Mouse (Mus musculus) mesoderm, embryonic 11.5 days (tissue): ENCODE measurements around the gene Acbd7.

Source experiments
- DNase-seq: peaks from one replicate; pipeline ENCODE4 v3.0.0-alpha.2; 2012; ENCODE audit warnings: low read depth, low spot score

Acbd7 gene

DNA sequence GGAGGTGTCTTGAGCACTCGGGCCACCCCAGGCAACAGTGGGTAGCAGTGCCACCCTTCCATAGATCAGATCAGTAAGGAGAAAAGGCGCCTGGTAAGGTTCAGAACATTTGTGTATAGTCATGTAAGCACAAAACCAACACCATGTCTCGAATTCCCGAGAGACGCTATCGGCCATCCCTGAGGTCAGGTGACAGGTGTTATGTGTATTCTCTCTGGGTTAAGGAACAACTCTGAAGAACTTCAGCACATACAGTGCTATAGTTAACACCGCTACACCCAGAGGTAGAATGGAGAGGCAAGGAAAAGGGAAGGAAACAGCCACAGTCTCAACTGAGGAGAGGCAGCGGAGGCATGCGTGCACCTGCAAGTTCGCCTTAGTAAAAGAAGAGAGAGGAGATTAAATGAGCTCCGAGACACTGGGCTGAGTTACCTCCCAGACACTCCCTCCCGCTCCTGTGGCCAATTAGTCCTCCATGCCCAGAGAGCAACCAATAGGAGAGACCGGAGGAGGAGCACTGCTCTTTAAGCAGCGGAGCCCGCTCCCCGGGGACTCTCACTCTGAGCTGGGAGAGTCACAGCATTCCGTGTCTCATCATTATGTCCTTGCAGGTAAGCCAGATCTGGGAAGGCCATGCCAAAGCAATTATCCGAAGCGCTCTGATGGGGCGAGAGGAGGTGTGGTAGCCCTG lies at the start of gene Acbd7:
Acbd7 (plus strand) TSS at position 558 of the 691 bp plus-strand sequence.
- peak; percentile 61 for DNase-seq

DNA sequence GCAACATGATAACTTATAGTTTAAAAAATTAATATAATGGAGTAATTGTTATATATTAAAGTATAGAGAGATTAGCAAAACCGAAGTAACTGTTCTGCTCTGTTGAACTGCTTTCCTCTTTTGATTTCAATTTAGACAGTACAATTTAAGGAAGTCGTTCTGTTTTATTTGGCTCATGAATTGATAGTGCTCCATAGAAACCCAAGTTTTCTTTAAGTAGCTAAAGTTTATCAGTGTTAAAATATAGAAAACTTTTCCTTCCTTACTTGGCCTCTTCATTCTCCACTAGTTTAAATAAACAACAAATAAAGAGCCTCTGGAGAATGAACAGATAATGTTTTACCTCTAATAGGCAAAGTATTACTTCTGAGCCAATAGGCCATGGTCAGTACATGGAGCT lies 49.7 kb upstream of the Acbd7 start:
- DNase-seq, result no peak

DNA sequence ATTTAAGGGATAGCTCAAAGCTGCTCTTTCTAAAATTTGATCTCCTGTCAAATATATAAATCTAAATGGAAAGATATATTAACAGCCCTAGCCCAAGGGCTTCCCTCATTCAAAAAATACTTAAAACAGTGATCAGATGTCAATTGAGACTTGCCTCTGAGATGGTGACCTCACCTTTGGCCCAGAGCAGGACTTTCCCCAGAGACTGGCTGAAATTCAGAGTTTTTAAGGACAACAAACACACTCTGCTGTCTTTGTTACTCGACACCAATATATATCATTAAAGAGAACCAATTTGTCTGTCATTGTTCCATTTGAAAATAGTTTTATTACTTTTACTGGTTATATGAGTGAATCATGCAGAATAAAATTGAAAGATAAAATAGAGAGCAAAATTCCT lies 46.4 kb upstream of the Acbd7 start:
- DNase-seq, result no peak

DNA sequence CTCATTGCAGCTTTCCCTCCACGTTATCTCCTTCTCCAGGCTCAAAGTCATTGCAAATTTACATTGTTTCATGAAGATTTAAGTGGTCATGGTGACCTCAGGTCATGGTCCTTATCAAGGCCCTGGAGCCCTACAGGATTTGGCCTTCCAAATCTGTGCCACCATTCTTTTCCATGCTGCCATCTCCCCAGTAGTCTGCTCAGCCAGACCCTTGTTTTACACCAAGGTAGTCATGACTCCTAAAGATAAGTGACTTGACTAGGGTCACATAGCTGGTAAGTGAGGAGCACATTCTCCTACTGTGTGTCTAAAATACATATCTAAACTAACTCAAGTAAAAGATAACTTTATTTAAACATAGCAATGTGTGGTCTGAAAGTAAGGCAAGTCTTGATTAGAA lies 43.8 kb upstream of the Acbd7 start:
- DNase-seq, result no peak

DNA sequence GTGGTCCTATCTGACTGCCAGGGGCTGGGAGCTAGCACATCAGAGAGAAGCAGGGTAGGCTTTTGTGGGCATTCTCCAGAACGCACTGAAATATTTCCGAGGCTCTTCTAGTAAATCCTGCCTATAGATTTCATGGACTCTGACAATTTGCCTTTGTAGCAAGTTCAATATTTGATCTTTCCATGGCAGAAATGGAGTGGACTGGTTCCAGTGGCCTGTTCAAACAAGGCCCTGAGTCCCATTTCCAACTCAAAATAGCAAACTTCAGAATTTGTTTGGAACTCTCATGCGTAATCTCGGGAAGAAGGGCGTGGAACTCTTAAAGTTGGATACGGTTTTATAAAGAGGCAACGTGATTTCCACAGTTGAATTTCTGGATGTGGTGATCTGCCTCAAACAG lies 40.1 kb upstream of the Acbd7 start:
- no peak for DNase-seq

DNA sequence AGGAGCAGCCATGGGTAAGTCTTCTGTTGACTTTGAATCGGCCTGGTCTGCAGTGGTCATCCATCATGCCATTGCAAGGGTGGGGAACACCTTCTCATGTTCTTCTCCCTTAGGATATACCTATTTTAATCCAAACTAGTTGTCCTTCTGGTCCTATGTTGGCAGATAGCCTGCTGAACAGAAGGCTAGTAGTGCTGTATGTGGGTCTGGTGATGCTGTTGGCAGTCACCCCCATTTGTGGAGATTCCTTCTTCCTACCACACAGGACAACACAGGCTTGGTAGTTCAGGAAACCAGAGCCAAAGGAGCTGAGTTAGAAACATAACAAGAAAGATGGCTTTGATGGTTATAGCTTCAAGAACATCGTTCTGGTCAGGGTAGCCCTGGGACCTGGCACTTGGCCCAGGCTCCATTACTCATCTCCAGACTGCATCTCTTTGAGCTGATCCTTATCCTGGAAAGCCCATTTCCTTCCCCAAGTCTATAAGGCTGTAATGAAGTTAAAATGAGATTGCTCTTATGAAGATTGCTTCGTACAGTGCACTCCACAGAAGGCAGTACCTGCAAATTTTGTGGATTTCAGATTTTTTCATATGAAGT lies 30.4 kb upstream of the Acbd7 start:
- DNase-seq, result no peak

DNA sequence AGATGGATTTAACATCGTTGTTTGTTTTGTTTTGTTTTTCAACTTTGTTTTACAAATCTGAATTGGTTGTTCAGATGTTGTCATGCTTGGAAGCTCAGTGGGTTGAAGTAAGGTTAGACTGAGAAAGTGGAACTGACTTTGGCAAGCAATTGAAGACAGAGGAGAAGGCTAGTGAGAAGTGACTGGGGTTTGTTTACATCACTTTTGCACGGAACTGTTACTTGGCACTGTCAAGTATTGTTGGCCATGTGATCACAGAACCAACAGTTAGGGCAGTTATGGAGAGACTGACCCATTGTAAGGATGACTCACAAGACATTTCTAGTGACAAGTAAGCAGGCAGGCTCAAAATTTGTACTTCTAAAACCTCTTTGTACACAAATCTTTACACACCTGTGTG lies 12.8 kb upstream of the Acbd7 start:
- DNase-seq, result no peak

DNA sequence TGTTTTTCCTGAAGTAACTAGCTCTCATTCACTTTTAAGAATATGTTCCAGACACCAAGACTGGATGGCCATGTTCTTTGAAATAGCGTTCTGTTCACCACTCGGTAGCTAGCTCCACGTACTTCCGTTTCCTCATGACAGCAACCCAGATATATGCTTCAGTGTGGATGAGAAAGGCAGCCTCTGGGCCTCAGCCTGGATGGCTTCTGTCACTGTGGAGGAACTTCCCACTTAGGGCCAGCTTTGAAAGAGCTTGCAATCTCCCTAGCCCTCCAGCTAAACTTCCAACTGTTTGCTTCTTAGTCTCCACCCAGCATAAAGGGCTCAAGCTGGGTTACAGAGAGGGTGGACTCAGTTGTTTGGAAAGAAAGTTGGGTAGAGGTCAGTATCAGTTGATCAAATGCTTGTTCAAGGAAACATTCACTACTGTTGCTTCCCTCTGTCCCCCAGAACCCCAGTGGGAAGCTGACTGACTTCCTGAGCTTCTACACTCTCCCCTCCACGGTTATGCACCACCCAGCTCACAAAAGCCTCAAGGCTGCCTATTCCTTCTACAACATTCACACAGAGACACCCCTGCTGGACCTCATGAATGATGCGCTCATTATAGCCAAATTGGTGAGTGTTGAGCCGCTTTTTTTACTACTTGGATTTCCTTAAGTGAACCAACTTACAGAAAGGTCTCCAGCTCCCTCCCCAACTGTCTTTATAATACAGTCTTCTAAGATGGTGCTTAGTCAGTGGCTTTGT lies 11.4 kb upstream of the Acbd7 start:
- DNase-seq, result no peak

DNA sequence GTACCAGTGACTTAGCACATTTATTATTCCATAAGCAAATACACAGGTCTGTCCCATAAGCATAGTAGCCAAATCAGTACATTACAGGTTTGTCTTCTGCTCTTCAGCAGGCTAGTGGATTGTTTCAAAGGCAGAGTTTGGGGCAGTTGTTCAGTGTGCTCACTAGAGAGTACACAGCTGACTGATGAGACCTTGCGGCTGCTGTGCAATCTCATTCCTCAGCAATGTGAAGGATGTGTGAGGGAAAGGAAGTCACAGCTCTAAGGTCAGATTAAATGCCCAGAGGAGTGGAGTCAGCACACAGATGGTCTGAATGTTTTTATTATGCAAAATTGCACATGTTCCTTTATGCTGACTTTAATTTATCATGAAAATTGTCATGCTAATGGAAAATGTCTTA lies 9.4 kb upstream of the Acbd7 start:
- DNase-seq, result no peak

DNA sequence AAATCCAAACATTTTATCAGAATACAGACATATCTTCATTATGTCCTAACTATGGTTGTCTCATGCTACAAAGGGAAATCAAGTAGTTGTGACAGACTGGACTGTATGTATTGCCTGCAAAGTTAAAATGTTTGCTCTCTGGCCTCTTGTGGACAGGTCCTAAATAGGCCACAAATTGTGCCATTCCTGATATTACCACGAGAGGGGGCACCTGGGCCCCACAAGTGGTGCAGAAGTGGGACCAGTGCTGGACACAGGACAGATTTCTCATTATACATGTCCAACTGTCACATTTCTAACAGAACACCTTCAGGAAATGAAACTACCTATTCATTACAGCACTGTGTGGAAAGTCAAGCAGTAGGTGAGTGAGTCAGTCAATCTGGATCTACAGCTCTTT lies 8.6 kb upstream of the Acbd7 start:
- DNase-seq, result peak; percentile 54

DNA sequence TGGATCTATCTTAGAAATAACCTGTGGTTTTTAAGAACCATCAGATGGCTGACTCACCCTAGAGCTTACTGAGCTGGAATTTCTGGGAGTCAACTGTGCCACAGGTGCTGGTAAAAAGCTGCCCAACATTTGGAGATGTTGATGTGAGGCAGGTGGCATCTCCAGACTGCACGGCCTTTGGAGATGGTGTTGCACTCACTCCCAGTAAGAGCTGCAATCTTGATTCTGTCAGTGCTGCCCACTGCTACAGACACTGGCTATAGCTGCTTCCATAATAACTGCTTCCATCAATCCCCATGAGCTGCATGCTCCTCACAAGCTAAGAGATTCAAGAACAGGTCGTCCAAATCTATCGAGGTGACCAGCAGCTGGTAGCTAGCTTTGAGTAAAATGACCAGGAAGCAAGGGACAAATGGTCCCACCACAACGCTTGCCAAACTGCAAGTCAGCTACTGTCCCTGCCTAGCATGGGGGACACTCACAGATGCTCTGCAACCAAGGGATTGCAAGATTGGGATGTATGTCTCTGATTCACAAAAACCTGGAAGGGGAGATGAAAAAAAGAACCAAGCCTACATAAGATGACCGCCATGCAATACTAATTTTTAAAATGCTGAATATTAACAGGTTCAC lies 4.8 kb upstream of the Acbd7 start:
- no peak for DNase-seq

DNA sequence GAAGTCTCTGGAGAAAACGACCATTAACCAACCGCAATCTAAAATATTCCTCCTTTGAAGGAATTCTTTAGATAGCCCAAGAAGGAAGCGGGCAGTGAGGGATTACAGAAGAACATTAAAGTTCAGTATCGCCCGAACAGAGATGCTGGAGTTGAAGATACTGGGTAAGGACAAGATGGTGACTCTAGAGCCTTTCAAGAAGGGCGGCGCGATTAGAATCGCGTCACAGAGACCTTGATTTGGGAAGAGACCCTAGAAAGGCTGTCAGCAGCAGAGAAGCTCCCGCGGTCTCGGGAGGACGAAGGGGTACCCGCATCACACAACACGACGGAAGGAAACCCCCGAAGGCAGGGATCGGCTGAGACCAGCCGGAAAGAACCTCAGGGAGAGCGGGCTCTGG lies 3.9 kb upstream of the Acbd7 start:
- no peak for DNase-seq

DNA sequence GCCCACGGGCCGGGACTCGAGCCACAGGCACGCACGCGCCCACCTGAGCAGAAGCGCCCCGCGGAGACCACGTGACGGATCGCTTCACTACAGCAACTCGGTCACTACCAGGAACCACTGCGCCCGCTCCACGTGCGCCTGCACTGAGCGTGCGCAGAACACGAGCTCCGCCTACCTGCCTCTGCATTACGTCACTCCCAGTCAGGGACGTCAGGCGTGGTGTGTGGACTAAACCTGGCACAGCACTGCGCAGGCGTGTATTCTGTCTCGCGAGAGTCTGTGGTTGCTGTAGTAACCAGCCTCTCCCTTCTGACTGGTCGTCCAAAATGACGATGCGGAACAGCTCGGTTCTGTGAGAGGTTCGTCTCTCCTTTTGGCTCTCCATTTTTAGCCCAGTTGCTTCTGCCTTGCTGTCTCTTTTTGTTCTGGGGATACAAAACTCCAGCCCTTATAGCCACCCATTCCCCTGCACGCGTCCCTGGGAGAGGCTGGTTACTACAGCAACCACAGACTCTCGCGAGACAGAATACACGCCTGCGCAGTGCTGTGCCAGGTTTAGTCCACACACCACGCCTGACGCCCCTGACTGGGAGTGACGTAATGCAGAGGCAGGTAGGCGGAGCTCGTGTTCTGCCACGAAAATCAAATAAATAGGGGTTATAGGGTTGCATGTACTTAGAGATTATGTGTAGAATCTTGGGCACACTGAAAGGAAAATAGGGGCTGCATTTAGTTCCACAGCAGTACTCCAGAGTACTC lies 3.3 kb upstream of the Acbd7 start, which contains the start of gene Rpp38:
Rpp38 (minus strand) TSS at position 160 of the 759 bp plus-strand sequence.
- DNase-seq, result peak; percentile 98

DNA sequence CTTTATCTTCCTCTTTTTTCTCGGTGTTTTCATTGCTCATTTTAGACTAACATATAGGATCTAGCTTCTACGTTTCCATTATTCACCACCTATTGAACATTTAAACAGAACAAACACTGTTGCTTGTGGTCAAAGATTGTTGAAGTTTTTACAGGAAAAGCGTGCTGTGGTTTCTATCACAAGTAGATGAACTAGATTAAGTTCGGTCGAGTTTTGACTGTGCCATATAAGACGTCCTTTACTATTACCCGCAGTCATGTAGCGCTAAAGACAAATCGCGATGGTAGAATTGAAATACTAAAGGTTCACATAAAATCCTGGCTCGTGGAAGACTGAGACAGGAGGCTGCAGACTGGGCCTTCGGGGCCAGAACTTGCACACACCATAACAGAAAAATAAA lies 2.2 kb upstream of the Acbd7 start:
- DNase-seq, result no peak

DNA sequence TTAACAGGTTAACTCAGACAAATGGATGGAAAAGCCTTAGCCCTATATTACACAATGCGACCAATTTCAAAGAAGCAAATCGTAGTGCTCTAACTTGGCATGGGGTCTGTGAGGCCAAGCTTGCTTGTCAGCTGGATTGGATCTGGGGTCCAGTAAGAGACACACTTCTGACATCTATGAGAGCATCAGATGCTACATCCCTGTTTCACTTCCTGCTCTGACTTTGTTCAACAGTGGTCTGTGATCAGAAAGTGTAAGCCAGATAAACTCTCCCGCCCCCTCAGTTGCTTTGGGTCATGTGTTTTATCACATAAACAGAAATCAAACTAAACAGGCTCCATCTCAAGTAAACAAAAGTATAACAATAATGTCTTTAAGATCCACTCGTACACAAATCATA lies 12.5 kb downstream of the Acbd7 start:
- DNase-seq, result no peak

DNA sequence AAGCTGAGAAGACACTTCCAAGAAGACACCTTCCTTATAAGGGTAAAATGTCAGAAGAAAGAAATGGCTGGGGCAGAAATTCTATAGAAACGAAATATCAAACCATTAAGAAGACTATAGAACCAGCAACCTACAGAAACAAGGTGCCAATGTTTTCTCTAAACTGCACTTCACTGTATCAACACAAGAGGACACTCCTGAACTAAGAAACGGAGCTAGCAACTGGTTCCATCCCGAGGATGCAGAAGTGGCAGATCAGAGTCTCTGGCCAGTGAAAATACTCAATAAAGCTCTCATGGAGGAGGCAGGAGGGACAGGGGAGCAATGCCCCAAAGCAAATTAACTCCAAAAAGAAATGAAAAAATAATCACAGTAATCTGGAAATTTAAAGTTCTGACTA lies 13.0 kb downstream of the Acbd7 start:
- DNase-seq, result peak; percentile 34

DNA sequence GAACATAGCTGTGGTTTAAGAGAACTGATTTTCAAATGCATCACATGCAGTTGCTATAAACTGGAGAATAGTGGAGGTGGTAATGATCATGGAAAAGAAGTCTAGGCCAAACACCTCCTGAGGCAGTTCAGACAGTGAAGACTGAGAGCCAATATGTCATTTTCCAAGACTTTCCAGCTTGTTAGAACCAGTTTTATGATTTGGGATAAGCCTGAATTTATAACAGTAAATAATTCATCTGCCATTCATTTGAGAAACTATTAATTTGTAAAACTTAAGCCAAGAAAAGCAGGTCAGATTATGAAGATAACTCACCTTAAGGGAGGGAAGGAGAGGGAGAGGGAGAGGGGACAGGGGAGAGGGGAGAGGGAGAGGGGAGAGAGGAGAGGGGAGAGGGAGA lies 17.2 kb downstream of the Acbd7 start:
- DNase-seq, result no peak

DNA sequence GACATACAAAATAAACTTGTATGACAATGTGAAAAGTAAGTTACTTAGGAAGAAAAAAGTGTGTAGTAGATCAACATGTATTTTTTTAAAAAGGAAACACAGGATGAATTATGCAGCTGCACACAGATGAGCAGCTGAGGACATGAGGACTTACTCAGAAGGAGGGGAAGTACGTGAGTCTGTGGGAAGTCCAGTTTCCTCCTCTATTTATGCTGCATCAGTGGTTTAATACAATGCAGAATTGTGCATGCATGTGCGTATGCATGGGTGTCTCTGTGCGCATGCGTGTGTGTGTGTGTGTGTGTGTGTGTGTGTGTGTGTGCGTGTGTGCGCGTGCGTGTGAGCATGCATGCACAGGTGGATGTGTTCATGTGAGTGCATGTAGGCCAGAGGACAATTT lies 19.8 kb downstream of the Acbd7 start:
- DNase-seq, result no peak

DNA sequence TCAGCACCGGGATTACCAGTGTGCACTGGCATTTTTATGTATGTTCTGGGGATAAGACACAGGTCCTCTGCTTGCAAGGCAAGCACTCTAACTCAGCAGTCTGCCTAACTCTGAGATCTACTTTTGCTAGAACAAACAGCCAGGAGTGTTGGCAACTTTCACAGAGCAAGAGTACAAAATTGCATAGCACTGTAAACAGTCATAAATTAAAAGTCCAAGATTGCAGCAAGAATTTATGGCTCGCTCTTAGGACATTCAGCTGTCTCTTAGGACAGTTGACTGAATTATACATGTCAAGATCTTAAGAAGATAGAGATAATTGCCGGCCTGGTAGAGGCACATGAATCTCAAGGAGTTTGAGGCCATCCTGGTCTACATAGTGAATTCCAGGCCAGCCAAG lies 20.3 kb downstream of the Acbd7 start:
- DNase-seq, result no peak

DNA sequence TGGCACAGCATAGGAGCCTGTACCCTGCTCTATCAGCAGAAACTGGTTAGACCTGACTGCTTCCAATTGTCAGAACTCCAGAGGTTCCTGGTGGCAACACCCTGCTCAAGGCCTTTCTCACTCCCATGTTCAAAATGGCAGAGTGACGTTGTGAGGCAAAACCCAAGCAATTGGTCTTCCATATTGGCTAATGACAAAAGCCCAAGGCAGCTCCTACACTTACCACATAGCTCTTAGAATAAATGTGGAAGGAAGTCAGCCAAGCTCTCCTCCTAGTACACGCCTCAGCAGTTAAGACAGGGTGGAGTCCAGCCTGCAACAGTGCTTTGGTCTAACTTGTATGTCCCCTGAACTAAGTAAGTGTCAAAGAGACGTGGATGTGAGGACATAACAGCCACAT lies 21.9 kb downstream of the Acbd7 start:
- DNase-seq, result no peak

DNA sequence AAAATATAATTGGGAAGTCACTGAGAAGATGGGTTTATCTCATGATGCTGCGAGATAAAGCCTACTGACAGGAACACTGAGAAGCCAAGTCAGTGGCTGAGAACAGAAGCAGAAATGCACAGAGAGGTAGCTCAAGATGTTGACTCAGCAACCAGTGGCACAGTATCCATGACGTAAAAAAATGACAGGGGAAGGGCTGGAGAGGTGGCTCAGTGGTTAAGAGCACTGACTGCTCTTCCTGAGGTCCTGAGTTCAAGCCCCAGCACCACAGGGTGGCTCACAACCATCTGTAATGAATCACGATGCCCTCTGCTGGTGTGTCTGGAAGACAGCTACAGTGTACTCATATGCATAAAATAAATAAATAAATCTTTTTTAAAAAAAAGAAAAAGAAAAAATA lies 25.1 kb downstream of the Acbd7 start:
- DNase-seq, result no peak

DNA sequence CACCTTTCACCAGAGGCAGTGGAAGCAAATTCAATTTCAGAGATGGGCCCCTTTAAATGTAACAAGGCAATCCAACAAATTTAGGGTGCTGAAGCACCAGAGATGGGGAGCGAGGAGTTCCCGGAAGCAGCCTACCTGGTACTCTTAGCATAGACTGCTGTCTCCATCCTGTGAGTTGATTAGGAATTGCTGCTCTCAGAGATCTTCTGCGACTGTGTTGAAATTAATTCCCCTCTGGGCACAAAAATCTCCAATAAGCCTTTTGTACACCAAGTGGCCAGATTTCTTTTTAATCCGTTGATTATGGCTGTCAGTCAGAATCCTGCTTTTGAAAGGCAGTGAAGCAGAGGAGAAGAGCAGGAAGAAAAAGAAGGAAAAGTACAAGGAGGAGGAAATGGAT lies 29.2 kb downstream of the Acbd7 start:
- DNase-seq, result no peak
